Mouse (Mus musculus): ENCODE results near the gene Fau. TPM values are rescaled to one million over a fixed set of nuclear protein-coding genes. Genes with fewer than 3 reads are reported as not detected.

The Fau gene
- polyA plus RNA-seq, 1 experiment from 2014 or later: 440 TPM

DNA sequence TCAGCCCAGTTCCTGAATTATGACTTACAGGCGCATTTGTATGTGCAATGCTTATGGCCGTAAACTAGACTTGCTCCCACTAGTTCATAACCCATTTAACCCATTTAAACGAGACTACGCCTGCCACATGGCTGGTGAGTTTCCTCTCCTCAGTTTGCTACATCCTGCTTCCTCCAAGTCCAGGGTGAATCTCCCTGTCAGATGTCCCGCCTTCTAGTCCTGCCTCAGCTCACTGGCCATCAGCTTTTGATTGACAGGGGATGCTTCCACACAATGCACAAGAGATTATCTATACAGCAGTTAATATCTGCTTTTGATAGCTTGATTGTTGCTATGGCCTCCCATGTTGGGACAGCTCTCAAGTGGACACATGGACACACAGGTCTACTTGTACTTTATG is 3.3 kb upstream of the Fau start:
- Histone ChIP-seq H3K9ac (ENCODE audit: low read depth, low read length) (no peak overlapping the region), H3K9me3 (replicated peaks; ENCODE audit: control insufficient read depth, low read length) (no peaks in the 10 kb centered on the region), H3K4me1 (ENCODE audit: control insufficient read depth, low read depth, low read length) (peaks cover 20% of the 10 kb centered on the region), H3K36me3 (ENCODE audit: control insufficient read depth, insufficient read depth) (peaks cover 66% of the 10 kb centered on the region), H3K27ac (ENCODE audit: low read length) (no peak overlapping the region), H3K4me3 (ENCODE audit: low read depth, low read length) (no peak overlapping the region), H3K4me2 (ENCODE audit: low read depth, low read length) (no peak overlapping the region), H3K27me3 (ENCODE audit: control insufficient read depth, insufficient read depth, low read depth, low read length) (no peaks in the 10 kb centered on the region)
- no peak for ATAC-seq (ENCODE audit: low read depth)
- WGBS (ENCODE audit: insufficient replicate concordance): 76% methylated on average over 5 of the region's 5 CpGs

DNA sequence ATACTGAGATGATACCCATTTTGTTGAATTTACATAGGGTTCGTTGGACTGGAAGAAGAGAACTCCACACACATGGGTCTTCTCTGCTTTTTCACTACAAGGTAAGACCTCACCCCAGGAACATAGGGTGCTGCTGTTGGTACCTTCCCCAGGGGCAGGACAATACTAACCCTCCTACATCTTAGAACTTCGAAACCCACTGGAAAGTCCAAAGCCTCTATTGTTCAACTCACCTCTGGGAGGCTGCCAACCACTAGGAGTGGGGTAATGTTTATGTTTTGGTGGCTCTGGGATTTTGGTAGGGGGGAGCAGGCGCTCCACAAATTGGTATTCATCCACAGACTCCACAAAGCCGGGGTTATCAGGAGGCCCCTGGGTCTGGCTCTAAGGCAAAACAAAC is 948 bp upstream of the Fau start:
- peaks cover 47% of the 10 kb centered on the region for H3K36me3 ChIP-seq (ENCODE audit: control insufficient read depth, insufficient read depth)
- H3K4me3 ChIP-seq (ENCODE audit: low read depth, low read length): peak overlapping the region; percentile 94
- no peaks in the 10 kb centered on the region for H3K27me3 ChIP-seq (ENCODE audit: control insufficient read depth, insufficient read depth, low read depth, low read length)
- no peaks in the 10 kb centered on the region for H3K9me3 ChIP-seq (replicated peaks; ENCODE audit: control insufficient read depth, low read length)
- H3K27ac ChIP-seq (ENCODE audit: low read length): peak overlapping the region; percentile 80; the same call in 1 of the 2 replicates
- peaks cover 26% of the 10 kb centered on the region for H3K4me1 ChIP-seq (ENCODE audit: control insufficient read depth, low read depth, low read length)
- ATAC-seq (ENCODE audit: low read depth): no peak
- H3K9ac ChIP-seq (ENCODE audit: low read depth, low read length): peak overlapping the region; percentile 88
- 39% methylated on average over 4 of the region's 4 CpGs for WGBS (ENCODE audit: insufficient replicate concordance)
- peak overlapping the region; percentile 96 for H3K4me2 ChIP-seq (ENCODE audit: low read depth, low read length)

DNA sequence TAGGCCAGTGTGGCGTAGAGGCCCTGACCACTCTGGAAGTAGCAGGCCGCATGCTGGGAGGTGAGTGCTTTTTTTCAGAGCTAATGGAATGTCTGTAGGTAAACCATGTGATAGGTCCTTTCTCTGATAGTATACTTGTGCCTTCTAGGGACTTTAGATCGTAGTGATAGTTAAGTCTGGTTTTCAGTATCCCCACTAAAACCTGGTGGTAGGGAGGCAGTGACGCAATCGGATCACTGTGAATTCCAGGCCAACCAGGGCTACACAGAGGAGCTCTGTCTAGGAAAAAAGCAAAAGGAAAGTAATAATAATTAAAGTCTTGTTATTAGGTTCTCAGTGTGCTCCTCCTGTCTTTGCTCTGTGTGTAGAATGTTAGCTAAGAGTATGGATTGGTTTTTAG is 869 bp downstream of the Fau start:
- no peak for ATAC-seq (ENCODE audit: low read depth)
- 22% methylated on average over 5 of the region's 5 CpGs for WGBS (ENCODE audit: insufficient replicate concordance)

DNA sequence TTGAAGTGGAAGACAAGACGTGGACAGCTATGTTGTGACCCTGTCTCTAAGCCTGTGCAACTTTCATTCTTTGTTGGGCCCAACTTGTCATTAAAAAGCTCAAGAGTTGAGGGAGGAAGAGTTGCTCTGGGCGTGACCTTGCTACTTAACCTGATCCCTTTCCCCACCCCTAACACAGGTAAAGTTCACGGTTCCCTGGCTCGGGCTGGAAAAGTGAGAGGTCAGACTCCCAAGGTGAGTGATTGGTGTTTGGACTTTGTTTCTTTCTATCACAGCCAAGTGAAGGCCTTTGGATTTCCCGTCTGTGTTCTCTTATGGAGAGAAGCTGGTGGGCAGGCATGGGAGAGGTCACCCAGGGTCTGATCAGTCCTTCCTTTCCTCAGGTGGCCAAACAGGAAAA is 1.3 kb downstream of the Fau start:
- peaks cover 25% of the 10 kb centered on the region for H3K36me3 ChIP-seq (ENCODE audit: control insufficient read depth, insufficient read depth)
- WGBS (ENCODE audit: insufficient replicate concordance): 58% methylated on average over 5 of the region's 5 CpGs
- no peak for ATAC-seq (ENCODE audit: low read depth)
- H3K27ac ChIP-seq (ENCODE audit: low read length): peak overlapping the region; percentile 83
- H3K9ac ChIP-seq (ENCODE audit: low read depth, low read length): peak overlapping the region; percentile 91
- H3K9me3 ChIP-seq (replicated peaks; ENCODE audit: control insufficient read depth, low read length): no peaks in the 10 kb centered on the region
- H3K4me2 ChIP-seq (ENCODE audit: low read depth, low read length): peak overlapping the region; percentile 73
- peak overlapping the region; percentile 94 for H3K4me3 ChIP-seq (ENCODE audit: low read depth, low read length)
- peaks cover 37% of the 10 kb centered on the region for H3K4me1 ChIP-seq (ENCODE audit: control insufficient read depth, low read depth, low read length)
- H3K27me3 ChIP-seq (ENCODE audit: control insufficient read depth, insufficient read depth, low read depth, low read length): no peaks in the 10 kb centered on the region

More for the DNA sequence above, 869 bp downstream of the Fau start:
- peak overlapping the region; percentile 94 for H3K4me3 ChIP-seq (ENCODE audit: low read depth, low read length)
- H3K9ac ChIP-seq (ENCODE audit: low read depth, low read length): peak overlapping the region; percentile 91
- H3K4me2 ChIP-seq (ENCODE audit: low read depth, low read length): peak overlapping the region; percentile 73
- H3K27me3 ChIP-seq (ENCODE audit: control insufficient read depth, insufficient read depth, low read depth, low read length): no peaks in the 10 kb centered on the region
- peaks cover 37% of the 10 kb centered on the region for H3K4me1 ChIP-seq (ENCODE audit: control insufficient read depth, low read depth, low read length)
- H3K27ac ChIP-seq (ENCODE audit: low read length): peak overlapping the region; percentile 83
- H3K36me3 ChIP-seq (ENCODE audit: control insufficient read depth, insufficient read depth): peaks cover 29% of the 10 kb centered on the region
- no peaks in the 10 kb centered on the region for H3K9me3 ChIP-seq (replicated peaks; ENCODE audit: control insufficient read depth, low read length)

DNA sequence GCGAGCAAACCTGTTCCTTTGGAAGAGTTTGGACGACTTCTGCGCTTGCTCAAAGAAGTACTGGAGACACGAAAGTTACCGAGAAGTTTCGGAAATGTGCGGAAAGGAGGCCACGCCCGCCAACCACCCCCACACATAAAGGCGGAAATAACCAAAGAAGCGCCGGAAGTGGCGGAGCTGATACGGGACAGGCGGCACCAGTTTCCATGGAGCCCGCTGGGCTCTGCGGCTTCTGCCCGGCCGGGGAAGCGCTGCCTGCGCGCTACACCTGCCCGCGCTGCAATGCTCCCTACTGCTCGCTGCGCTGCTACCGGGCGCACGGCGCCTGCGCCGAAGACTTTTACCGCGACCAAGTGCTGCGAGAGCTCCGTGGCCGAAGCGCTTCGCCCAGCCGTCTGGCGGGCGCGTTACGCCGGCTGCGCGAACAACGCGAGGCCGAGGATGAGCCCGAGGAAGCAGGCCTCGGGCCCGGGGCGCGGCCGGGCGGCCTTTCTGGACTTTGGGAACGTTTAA is 3.4 kb downstream of the Fau start, which contains the start of gene Znhit2:
TSS of gene Znhit2 (plus strand) at position 172 of the 513 bp plus-strand sequence.
- no peaks in the 10 kb centered on the region for H3K9me3 ChIP-seq (replicated peaks; ENCODE audit: control insufficient read depth, low read length)
- H3K27me3 ChIP-seq (ENCODE audit: control insufficient read depth, insufficient read depth, low read depth, low read length): no peaks in the 10 kb centered on the region
- H3K9ac ChIP-seq (ENCODE audit: low read depth, low read length): peak within 1 kb of the TSS; percentile 79
- peaks cover 35% of the 10 kb centered on the region for H3K4me1 ChIP-seq (ENCODE audit: control insufficient read depth, low read depth, low read length)
- peak within 1 kb of the TSS; percentile 99 for H3K4me2 ChIP-seq (ENCODE audit: low read depth, low read length)
- H3K27ac ChIP-seq (ENCODE audit: low read length): peak within 1 kb of the TSS; percentile 97
- H3K36me3 ChIP-seq (ENCODE audit: control insufficient read depth, insufficient read depth): peaks cover 11% of the 10 kb centered on the region
- WGBS (ENCODE audit: insufficient replicate concordance): under 1% methylated on average over 58 of the region's 58 CpGs
- peak; percentile 72 for ATAC-seq (ENCODE audit: low read depth)
- peak within 1 kb of the TSS; percentile 79 for H3K4me3 ChIP-seq (ENCODE audit: low read depth, low read length)

DNA sequence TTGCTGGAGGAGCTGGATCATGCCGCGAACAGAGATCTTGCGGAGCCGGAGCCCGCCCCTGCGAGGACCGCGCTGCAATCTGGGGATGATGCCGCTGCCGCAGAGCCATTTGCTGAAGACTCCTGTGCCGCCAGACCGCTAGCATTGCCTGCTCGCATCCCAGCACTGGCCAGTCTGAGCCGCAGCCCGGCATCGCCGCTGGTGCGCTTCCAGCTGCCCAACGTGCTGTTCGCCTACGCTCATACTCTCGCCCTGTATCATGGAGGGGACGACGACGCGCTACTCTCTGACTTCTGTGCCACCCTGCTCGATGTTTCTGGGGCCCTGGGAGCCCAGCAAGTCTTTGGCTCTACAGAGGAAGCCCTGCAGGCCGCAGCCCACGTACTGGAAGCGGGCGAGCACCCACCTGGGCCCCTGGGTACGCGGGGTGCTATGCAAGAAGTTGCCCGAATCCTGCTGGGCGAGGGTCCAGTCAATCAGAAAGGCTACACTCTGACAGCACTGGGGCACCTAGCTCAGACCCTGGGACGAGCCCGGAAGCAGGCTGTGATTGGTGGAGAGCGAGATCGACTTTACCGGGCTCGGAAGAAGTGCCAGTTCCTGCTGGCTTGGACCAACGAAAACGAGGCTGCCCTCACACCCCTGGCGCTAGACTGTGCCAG is 4.1 kb downstream of the Fau start:
- H3K4me3 ChIP-seq (ENCODE audit: low read depth, low read length): peak overlapping the region; percentile 79
- peaks cover 35% of the 10 kb centered on the region for H3K4me1 ChIP-seq (ENCODE audit: control insufficient read depth, low read depth, low read length)
- H3K4me2 ChIP-seq (ENCODE audit: low read depth, low read length): peak overlapping the region; percentile 99
- no peaks in the 10 kb centered on the region for H3K9me3 ChIP-seq (replicated peaks; ENCODE audit: control insufficient read depth, low read length)
- peak overlapping the region; percentile 79 for H3K9ac ChIP-seq (ENCODE audit: low read depth, low read length)
- ATAC-seq (ENCODE audit: low read depth): peak; percentile 6; the same call in 1 of the 2 replicates
- no peaks in the 10 kb centered on the region for H3K27me3 ChIP-seq (ENCODE audit: control insufficient read depth, insufficient read depth, low read depth, low read length)
- H3K36me3 ChIP-seq (ENCODE audit: control insufficient read depth, insufficient read depth): peaks cover 11% of the 10 kb centered on the region
- WGBS (ENCODE audit: insufficient replicate concordance): under 1% methylated on average over 44 of the region's 44 CpGs
- H3K27ac ChIP-seq (ENCODE audit: low read length): peak overlapping the region; percentile 97

DNA sequence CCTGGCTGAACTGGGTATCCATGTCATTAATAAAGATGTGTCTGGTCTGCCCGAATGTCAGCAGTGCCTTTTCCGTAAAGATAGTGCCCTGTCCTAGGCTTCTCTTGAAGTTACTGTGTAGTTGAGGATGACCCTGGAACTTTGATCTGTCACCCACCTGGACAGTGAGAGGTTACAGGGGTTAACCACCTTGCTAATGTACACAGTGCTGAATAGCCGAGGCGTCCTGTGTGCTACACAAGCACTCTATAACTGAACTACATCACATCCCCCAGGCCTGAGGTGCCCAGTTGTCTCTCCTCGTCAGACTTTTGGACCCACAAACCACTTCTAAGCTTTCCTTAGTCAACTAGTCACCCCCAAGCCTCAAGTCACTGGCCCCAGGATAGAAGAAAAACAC is 4.8 kb downstream of the Fau start:
- Histone ChIP-seq H3K27ac (ENCODE audit: low read length) (peak overlapping the region; percentile 97), H3K9me3 (replicated peaks; ENCODE audit: control insufficient read depth, low read length) (no peaks in the 10 kb centered on the region), H3K9ac (ENCODE audit: low read depth, low read length) (peak overlapping the region; percentile 79), H3K4me3 (ENCODE audit: low read depth, low read length) (peak overlapping the region; percentile 79), H3K4me2 (ENCODE audit: low read depth, low read length) (peak overlapping the region; percentile 99), H3K4me1 (ENCODE audit: control insufficient read depth, low read depth, low read length) (peaks cover 38% of the 10 kb centered on the region), H3K36me3 (ENCODE audit: control insufficient read depth, insufficient read depth) (peaks cover 11% of the 10 kb centered on the region), H3K27me3 (ENCODE audit: control insufficient read depth, insufficient read depth, low read depth, low read length) (no peaks in the 10 kb centered on the region)
- peak; percentile 11; the same call in 1 of the 2 replicates for ATAC-seq (ENCODE audit: low read depth)
- 42% methylated on average over 5 of the region's 5 CpGs for WGBS (ENCODE audit: insufficient replicate concordance)

DNA sequence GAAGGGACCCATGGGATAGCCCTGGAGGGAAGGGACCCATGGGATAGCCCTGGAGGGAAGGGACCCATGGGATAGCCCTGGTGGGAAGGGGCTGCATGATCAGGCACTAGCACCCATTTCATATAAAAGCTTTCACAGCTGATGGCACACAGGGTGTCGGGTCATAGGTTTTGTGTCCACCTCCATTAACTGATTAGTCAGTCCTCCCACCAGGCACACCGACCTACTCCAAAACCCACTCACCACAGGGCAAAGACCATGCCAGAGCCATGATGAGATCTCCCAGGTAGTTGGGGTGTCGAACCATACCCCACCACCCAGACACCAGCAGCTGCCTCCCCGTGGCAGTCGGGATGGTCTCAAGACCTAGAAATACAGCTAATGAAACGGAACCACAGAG is 5.4 kb downstream of the Fau start:
- Histone ChIP-seq H3K27ac (ENCODE audit: low read length) (peak overlapping the region; percentile 97; the same call in 1 of the 2 replicates), H3K9me3 (replicated peaks; ENCODE audit: control insufficient read depth, low read length) (no peaks in the 10 kb centered on the region), H3K4me3 (ENCODE audit: low read depth, low read length) (no peak overlapping the region), H3K36me3 (ENCODE audit: control insufficient read depth, insufficient read depth) (peaks cover 11% of the 10 kb centered on the region), H3K4me1 (ENCODE audit: control insufficient read depth, low read depth, low read length) (peaks cover 43% of the 10 kb centered on the region), H3K4me2 (ENCODE audit: low read depth, low read length) (0 out of 2 replicates have a peak overlapping the region, but pooled peaks have one; percentile 99), H3K27me3 (ENCODE audit: control insufficient read depth, insufficient read depth, low read depth, low read length) (no peaks in the 10 kb centered on the region), H3K9ac (ENCODE audit: low read depth, low read length) (no peak overlapping the region)
- ATAC-seq (ENCODE audit: low read depth): no peak
- 84% methylated on average over 6 of the region's 6 CpGs for WGBS (ENCODE audit: insufficient replicate concordance)

DNA sequence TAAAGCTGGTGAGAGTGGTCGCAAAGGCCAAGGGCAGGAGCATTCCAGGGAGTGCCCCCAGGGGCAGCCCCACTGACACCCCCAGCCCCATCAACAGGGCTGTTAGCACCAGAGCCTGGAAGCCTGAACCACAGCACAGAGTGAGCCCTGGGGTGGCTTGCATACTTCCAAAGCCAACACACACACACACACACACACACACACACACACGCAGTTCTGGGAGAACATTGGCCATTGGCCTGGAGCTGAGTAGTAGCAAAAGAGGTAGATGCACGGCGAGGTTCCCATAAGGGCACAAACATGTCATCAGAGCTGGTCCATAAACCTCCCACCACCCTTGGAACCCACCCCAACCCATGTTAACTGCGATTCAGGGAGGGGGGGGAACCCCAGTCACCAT is 8.9 kb downstream of the Fau start:
- peak overlapping the region; percentile 66 for H3K4me3 ChIP-seq (ENCODE audit: low read depth, low read length)
- WGBS (ENCODE audit: insufficient replicate concordance): 43% methylated on average over 5 of the region's 5 CpGs
- H3K27me3 ChIP-seq (ENCODE audit: control insufficient read depth, insufficient read depth, low read depth, low read length): no peaks in the 10 kb centered on the region
- H3K9me3 ChIP-seq (replicated peaks; ENCODE audit: control insufficient read depth, low read length): no peaks in the 10 kb centered on the region
- peak overlapping the region; percentile 94 for H3K4me2 ChIP-seq (ENCODE audit: low read depth, low read length)
- ATAC-seq (ENCODE audit: low read depth): no peak
- H3K27ac ChIP-seq (ENCODE audit: low read length): no peak overlapping the region; the same call in 1 of the 2 replicates
- peaks cover 35% of the 10 kb centered on the region for H3K4me1 ChIP-seq (ENCODE audit: control insufficient read depth, low read depth, low read length)
- no peaks in the 10 kb centered on the region; the same call in 1 of the 2 replicates for H3K36me3 ChIP-seq (ENCODE audit: control insufficient read depth, insufficient read depth)
- H3K9ac ChIP-seq (ENCODE audit: low read depth, low read length): peak overlapping the region; percentile 75
